Mouse (Mus musculus): Measurements from ENCODE around the gene Ndufs8.

The Ndufs8 gene

DNA sequence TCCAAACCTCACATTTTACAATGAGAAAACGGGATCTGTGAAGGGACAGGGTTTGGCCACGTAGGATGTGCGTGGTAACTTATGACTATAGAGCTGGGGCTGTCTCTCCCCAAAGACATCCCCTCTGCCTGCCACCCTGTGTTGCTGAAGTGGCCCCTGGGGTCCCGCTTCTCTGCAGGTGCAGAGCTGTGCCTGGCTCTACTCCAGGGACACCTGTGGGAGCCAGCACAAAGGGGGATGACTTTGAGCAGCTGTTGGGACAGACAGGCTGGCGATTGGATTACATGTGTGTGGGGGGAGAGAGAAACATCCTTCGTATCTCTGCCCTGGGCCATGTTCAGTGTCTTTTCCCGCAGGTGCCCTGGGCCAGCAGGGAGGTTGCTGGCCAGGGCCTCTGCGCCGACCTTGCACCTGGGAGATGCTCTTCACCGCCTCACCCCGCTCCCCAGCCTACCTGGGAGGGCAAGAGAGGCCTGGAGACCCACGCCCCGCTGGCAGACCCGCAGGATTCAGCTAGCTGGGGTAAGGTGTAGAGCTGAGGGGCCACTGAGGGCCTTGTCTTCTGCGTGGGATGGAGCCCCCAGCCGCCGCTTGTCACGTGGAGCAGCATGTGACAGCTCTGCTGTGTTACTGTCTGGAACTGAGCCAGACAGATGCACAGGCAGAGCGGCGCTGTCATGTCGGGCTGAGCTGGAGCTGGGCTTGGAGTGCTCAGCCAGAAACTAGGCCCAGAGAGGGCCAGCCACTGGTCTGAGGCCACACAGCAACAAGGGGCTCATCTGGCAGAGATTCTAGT lies 17.9 kb upstream of the Ndufs8 start:
- DNase-seq, result no peak

DNA sequence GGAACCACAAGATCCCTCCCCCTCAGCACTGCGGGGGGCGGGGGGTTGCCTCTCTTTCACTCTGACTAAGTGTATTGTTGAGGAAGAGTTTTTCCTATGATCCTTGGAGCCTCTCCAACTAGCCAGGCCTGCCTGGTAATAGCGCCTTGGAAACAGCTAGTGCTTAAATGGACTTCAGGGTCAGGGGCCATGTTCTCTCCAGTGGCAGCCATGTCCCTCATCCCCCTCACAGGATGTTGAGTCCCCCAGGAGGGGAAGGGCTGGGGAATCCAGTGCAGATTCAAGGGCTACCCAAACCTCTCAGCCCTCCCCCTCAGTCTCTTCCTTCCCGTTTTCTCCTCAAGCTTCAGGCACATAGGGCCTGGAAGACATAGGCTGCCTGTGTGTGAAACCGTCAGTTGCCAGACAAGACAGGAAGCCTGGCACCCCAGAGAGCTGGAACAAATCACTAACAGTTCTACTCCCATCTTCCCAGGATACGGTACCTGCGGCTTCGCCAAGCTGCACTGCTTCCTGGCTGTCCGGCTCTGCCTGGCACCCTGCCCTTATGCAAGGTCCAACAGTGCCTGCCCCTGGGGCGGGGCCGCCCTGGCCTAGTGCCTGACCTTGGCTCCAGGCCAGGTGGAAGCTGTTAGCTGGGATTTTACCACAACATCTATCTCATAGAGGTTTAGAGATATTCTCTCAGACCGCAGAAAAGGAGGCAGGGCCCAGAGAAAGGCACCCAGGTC lies 16.8 kb upstream of the Ndufs8 start, which contains the start of gene Aldh3b1:
Gene Aldh3b1, minus strand, starts transcription at position 598 of the 731 bp plus-strand sequence.
- DNase-seq, result peak; percentile 93

DNA sequence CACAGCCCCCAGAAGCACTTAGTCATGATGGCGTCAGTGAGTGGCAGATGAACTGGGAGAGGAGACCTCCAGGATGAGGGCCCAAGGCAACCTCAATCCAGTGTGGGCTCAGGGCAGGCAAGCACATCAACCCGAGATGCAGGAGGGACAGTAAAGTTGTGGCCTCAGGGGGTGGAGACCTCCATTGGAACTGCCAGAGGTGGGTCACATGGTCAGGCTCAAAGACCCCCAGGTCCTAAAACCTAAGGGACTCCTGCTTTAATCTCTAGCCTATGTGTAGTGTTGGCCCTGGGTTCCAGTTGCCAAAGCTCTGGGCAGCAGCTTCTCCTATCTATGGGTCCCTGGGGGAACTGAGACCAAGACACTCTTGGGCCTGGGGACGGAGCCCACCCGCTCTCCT lies 16.2 kb upstream of the Ndufs8 start:
- no peak for DNase-seq

DNA sequence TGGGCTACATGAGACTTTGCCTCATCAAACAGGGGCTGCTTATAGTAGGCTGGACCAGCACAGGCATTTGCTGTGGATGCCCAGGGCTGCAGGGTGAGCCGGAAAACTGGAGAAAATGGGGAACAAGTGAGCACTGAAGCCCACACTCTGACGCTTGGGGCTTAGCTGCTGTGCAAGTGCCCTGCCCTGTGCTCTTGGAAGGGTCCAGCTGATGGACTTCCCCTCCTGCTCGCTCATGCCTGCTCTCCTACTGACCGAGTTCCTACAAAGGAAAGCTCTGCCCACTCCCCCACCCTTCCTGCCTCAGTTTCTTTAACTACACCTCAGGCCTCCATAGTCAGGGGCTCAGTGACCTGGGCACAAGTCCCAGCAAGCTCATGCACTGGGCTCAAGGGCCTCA lies 15.4 kb upstream of the Ndufs8 start:
- no peak for DNase-seq

DNA sequence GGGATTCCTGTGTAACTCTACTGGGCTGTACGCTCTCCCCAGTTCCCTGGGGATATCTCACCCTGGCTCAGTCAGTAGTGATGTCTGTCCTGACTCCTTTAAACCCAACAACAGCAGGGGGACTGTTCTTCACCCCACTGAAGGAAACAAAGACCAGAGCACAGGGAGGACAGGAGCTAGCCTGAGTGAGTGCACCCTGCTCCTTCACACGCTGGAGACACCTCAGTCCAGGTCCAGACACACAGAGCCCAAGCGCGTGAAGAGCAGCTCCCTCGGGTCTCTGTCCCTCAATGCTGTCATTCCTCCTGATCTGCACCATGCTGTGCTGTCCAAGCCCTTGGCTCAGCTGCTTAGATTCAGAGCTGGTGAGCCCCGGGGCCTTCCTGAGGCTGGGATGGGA lies 14.1 kb upstream of the Ndufs8 start:
- no peak for DNase-seq

DNA sequence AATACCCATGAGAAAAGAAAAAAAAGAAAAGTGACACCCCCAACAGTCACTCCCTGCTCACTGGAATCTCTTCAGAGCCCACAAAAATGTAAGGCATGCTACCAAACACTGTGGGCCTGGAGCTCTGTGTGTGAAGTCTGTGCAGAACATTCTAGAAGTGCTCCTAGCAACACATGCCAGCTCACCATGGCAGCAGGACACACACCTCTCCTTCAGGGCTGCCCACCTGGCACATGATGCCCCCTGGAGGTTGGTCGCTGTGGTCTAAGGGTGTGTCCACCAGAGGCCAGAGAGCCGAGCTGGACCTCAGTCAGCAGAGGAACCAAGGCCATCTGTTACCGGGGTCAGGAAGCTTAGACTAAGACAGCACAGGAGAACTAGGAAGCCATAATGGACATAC lies 13.7 kb upstream of the Ndufs8 start:
- peak; percentile 57 for DNase-seq

DNA sequence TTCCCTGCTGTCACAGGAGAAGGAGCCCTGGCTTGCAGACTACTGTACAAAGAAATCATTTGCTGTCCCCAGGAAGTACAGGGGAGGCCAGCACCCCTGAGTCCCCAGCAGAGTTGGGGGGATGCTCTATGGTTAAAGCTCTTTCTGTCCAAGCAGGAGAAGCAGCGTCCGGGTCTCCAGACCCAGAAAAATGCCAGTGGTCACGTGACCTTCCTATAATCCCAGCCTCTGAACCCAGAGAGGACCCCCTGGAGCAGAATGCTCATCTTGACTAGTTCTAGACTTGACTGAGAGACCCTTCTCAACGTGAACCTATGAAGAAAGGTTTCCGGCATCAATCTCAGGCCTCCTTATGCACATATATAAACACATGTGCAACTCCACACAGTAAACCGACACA lies 13.3 kb upstream of the Ndufs8 start:
- no peak for DNase-seq

DNA sequence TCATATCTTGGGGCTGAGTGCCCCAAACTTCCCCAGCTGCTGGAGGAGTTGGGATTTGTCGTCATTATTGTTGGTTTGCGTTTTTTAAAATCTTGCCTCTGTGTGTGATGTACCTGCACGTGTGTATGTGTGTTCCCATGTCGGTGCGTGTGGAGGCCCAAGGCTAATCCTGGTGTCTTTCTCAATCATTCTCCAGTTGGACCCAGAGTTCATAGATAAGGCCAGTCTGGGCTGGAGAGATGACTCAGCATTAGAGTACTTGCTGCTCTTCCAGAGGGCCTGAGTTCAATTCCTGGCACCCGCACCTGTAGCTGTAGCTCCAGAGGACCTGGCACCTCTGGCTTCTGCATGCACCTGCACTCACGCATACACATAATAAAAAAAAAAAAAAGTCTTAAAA lies 12.3 kb upstream of the Ndufs8 start:
- no peak for DNase-seq

DNA sequence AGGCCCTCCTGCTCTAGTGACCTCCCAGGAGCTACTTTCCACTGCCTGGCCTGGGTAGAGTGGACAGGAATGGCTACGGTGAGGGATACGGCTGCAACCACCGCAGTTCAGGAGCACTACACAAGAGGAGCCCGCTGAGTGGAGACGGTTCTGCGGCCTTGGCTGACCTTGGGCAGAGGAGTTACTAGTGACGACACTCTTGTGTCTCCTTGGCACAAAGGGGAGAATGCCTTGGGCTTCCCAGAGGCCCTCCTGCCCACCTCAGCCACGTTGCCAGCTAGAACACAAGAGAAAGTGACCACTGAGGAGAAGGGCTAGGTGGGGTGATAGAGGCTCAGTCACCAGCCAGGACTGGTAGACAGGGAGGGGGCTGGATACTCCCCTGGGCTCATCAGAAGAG lies 11.6 kb upstream of the Ndufs8 start:
- DNase-seq, result no peak

DNA sequence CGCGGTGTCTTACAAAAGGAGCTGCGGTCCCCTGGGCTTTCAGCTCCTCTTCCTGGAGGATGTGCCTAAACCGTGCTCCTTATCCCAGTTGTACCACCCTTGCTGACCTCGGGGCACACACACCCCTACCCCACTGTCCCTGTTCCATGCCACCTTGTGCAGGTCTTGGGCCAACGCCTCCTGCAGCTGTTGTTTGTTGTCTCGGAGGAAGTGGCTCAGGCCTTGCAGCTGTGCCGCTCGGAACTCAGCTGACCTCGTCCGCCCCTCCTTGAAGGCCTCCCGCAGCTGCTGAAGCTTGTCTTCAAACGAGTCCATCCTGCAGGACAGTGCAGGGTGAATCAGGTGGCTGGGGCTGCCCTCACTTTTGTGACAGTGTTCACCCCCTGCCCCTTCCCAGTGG lies 11.0 kb upstream of the Ndufs8 start:
- peak; percentile 76 for DNase-seq

DNA sequence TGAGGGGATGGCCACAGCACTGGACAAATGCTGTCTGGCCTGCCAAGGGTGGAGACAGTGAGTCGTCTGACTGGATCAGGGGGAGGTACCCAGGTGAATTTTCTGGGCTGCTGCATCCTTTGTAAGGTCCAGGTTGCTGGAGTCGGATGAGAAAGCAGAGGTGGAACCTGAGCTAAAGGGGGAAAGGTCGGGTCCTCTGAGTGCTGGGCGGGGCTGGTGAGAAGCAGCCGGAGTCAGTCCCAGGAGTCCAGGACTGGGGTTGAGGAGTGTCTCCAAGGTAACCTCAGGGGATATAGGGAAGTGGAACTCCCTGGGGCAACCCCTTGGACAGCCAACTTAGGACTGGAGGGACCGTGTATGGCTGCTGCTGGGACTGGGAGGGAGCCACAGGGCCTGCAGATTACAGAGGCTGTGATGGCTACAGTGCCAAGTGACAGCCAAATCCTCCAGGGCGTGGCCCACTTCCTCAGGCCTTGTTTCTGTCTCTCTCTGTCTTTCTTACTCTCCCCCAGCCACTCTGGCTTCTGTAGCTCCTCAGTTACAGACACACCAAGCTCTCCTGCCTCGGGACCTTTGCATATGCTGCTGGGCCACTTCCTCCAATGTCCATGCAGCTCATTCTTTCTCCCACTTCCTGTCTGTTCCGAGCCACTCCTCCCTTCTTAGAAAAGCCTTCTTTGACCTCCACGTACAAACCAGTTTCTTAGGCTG lies 10.2 kb upstream of the Ndufs8 start:
- peak; percentile 62 for DNase-seq

DNA sequence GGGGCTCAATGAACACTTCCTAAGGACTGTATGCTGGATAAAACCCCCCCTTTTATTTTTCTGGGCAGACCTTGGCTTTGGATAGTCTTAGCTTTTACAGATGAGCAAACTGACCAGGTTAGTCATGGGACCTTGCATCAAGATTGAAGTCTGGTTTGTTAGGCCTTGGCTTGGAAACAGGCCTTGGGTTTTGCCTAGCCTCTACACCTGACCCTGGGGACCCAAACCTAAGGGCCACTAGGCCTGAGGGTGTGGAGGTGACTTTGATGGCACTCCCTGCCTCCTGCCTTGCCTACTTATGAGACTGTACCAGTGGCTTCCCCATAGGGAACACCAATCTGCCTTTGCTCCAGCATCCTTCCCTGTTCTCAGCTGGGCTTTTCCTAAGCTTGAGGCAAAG lies 7.4 kb upstream of the Ndufs8 start:
- DNase-seq, result no peak

DNA sequence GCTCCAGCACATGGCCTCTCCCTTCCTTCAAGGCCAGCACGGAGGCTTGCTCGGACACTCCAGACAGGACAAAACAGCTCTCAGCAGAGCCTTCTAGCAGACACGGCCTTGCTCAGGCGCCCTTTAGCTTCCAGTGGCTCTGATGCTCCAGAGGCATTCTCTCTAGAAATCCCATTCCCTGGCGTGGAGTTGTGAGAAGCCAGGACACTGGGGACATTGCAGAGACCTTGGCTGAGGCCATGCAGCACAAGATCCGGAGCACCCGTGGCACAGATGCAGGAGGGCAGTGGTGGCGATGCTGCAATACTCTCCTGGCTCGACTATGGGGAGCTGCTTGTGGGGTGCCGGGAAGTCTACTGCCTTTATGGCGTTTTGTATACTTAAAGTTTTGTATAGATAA lies 4.2 kb upstream of the Ndufs8 start:
- DNase-seq, result no peak

DNA sequence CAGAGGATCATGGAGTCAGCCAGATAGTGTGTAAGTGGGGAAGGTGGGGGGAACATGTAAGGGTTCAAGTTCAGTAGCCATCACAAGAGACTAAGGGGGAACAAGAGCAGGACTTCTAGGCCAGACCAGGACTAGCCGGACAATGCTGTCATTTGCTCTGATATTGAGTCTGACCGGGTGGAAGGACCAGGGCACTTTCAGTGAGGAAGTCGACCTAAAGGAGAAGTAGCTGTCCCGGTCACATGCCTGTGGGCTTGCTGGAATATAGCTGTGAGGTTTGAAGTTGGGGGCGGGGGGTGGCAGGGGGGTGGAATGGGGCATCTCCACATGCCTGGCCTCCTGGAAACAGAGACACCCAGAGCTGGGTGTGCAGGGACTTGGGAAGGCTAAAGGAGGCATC lies 2.0 kb upstream of the Ndufs8 start:
- DNase-seq, result no peak

DNA sequence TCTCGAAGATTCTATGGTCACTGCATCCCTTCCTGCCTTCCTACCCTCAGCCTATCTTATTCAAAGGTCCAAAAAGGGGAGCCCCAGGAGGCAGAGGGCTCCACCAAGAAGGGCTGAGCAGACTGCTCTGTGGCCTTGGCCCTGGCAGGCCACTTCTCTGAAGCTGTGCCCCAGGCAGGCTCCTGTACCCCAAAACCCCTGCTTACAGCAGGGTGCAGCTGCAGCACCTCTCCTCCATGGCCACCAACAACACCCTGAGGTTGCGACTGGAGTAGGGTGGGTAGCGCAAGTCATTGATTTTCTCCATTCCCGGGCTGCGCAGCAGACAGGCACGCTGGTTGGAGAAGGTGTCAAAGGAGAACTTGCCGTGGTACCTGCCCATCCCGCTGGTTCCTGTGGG lies 1.1 kb upstream of the Ndufs8 start:
- no peak for DNase-seq

DNA sequence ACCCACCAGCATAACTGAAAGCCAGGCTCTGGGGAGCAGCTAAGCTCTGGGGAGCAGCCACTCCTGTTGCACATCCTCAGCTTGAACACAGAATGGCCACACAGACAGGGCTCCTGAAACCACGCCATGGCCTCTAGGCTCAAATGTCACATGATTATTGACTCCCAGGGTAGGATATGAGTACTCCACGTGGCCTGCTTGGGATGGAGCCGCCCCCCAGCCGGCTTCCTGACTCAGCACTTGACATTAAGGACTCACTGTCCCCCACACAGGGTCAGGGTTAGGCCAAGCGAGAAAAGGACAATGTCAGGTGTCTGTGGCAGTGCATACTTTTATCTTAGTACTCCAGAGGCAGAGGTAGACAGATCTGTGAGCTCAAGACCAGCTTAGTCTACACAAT lies 2.4 kb downstream of the Ndufs8 start:
- DNase-seq, result no peak

DNA sequence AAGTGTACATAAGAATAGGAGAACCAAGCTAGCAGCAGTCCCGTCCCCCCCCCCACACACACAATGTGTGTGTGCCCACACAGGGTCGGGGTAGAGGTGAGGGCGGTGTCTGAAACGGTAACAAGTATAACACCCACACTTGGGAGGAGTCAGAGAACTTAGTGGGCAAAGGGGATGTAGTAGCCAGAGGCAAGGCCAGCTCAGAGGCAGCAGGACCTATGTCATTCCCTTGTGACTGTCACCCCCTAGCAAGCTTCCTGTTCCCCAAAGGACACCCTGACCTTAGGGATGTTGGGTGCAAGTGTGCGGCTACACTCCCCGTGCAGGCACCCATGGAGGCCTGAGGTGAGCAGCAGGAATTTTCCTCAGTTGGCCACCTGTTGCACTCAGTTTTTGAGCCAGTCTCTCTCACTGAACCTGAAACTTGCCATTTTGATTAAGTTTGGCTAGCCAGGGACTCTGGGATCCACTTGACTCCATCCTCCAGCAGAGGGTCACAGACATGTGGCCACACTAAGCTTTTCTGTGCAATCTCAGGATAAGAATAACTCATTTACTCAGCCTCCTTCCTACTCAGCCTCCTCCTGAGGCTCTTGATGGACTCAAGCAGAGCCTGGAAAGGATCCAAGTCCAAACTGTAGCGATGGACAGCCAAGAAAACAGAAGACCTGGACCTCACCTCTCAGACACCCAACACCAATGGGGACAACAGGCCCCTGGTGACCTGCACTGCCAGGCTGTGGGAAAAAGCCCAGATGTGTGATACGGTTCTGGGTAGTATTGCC lies 4.5 kb downstream of the Ndufs8 start:
- no peak for DNase-seq

DNA sequence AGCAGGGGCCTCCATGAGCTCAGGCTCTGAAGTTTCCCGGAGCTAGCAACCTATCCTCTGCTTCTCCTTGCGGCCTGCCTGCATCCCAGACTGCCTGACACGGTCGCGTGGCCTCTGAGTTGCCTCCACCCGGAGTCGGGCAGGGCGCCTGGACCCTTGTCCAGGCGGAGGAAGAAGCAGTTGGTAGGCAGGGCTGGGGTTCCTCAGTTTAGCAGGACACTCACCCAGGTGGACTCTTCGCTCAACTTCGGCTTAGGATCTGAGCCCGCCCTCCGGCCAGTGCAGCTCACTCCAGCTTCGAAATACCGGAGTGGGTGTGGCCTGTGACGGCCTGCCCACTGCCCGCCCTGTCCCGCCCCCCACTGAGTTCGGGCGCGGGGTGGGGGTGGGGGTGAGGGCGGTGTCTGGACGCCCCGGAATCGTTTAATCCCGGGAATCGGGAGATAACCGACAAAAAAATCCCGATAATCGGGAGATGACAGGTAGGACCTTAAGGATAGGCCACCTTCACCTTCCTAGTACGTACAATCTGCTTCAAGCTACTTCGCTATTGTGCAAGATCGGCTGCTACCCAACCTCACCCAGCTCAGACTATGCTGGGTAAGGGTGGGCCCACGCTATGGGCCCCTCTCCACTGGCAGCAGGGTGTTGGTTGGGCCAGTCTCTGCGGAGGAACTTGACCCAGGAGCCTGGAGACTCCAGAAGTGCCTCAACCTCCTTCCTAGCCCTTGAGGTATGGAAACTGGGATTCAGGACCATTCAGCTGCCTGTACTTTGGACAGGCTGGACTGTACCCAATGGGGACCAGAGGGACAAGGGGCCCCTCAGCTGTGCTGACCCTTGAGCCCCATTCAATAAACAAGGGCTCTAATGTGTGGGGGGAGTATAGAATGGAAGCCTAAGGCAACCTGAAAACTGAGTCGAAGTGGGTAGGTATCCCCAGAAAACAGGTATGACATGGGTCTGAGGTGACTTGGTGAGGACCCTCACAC lies 5.5 kb downstream of the Ndufs8 start, which contains the start of gene Tcirg1:
Gene Tcirg1, minus strand, starts transcription at position 339 of the 992 bp plus-strand sequence.
- DNase-seq, result peak; percentile 91

DNA sequence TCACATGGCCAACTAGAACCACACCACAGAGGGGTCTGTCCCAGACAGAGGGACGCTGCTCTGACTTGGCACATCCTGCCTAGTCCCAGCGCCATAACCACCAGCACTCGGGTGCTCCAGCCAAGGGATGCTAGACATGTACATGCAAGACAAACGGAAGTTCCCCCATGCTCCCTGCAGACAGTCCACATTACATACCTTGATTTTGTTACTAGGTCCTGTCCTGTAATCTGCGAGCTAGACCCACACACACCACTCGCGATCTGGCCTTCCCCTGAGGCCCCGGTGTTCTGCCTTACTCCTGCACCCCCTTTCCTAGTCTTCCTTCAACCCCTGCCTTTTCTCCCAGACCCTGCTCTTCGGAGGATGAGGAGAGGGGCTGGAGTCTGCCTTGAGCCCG lies 6.2 kb downstream of the Ndufs8 start:
- no peak for DNase-seq

DNA sequence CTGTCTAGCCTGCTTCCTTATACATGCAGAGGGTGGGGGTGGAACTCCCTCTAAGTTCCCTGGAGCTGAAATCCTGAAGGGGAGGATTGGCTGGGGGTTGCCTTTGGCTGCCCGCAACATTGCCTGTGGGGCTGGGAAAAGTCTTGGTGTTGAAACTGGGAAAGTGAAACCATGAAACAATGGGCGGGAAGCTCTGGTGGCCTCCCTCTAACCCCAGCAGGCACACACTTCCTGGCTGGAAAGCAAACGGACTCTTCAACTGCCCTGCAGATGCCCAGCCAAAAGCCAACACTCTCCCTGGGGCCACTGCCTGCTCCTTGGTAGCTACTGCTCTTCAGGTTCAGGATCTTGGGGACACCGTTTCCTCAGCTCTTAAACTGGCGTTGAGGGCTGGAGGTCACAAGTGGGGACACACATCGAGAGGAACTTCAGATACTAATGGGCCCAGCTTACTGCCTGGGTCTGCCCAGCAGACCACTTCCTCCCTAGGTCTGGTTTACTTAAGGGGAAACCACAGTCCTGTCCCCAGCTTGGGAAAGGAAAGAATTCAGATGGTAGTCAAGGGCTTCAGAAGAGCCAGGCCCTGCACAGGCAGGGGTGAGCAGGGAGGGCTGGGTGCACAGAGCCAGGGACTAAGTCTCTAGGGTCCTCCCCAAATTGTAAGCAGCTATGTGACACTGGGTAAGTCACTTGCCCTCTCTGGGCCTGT lies 7.2 kb downstream of the Ndufs8 start:
- DNase-seq, result peak; percentile 67

DNA sequence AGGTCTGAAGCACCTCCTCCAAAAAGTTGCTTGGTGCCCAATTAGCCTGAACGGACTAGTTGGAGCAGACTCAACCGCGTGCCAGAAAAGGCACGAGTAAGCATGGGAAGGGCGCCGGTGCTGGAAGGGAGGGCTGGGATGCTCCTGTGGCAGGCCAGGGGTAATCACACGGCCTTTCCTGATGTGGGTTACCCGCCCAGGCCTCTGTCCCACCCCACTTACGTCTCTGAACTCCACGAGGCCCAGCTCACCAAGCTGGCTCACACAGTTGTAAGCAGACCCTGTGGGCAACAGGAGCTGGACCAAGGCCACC lies 8.3 kb downstream of the Ndufs8 start:
- DNase-seq, result no peak

Data from kidney, postnatal 10 days (tissue).